Mouse (Mus musculus) cerebellum, adult (tissue): ENCODE measurements around the gene Fbxo3.
A peak's percentile ranks its signal among the peaks of the same experiment; 100 is the strongest.
"Not testable (repeated sequence)": the region's sequence is repeated elsewhere in the genome, so short reads cannot be mapped to it uniquely, and the experiment has no call there.

ENCODE experiments used
- ATAC-seq: cut with Nextera tagmentation; 2 replicates; pipeline ENCODE4 v1.9.2; 2017; ENCODE audit warnings: mild to moderate bottlenecking, moderate library complexity, mixed read lengths; ENCODE audit not compliant: insufficient number of reproducible peaks, low FRiP score, low TSS enrichment

Gene Fbxo3

DNA sequence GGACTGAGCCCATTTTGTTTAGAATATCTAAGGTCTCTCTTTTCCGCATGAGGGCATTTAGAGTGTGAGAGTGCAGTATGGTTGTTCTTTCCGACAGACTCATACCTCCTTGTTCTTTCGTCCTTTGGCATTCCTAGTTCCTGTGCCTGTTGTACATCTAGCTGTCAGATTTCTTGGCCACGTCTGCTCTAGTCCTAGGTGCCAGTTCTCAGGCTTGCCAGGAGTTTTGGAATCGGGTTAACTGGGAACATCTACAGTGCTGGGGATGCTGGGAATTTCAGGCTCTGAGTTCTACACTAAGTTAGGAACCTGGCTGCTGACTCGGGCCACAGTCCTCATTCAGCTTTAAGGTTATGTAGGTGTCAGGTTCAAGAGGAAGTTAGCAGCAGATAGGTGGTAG lies 8.1 kb downstream of the Fbxo3 start:
- ATAC-seq, result peak; percentile 51; the same call in 1 of the 2 replicates

DNA sequence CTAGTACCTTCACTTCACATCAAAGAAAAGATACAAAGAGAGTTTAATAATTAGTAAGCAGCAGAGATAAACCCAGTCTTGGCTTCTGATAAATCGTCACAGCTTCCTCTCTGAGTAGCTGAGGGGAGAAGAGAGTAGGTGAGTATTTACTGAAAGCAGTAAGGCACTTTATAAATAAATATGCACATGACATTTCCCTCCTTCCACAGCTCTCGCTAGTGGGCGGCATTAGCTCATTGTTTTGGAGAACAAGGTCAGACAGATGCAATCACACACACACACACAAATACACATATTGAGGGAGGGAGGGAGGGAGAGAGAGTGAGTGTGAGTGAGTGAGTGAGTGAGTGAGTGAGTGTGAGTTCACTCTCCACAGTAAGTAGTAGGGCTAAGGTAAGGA lies 8.8 kb downstream of the Fbxo3 start:
- ATAC-seq, result no peak

DNA sequence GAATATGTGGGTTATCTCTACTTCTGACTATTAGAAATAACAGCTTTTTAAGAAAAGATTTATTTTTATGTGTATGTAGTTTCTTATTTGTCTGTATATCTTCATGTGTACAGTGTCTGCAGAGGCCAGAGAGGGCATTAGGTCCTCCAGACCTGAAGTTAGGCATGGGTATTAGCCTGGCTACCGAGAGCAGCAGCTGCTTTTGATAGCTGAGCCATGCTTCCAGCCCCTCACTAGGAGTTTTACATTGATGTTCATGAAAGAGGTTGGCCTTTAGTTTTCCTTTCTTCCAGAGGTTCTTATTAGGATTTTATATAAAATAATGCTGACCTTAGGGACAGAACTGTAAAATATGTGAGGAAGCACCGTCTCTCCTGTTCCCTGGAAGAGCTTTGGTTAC lies 10.7 kb downstream of the Fbxo3 start:
- no peak for ATAC-seq

DNA sequence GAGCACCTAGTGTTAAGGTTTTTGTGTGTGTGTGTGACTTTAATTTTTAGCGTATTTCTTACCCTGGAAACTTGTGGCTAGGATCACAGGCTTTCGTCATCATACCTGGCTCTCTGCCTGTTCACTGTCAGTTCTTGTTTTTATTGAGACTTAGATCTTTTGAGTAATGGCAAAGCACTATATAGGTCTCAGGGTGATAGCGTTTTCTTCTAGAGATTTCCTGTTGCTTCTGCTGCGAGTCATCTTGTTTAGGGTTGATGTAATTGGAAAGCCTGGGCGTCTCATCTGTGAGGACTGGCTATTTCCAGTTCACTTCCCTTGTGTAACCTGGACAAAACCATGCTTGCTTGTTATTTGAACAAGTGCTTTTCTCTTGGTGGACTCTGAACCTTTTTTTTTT lies 14.1 kb downstream of the Fbxo3 start:
- ATAC-seq, result 0 out of 2 replicates have a peak, but pooled peaks have one; percentile 52

DNA sequence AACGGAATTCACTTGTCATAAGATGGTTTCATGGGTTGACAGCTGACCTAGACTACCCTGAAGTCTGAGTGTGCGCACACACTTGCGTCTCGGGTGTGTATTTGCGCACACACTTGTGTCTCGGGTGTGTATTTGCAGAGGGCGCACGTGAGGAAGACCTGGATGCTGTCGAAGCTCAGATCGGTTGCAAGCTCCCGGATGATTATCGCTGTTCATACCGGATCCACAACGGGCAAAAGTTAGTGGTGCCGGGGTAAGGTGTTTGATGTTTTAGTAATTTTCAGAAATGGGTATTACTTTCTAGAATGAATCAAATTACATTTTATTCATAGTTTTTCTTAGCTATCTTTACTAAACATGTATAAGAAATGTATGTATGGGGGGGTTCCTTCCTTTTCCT lies 15.2 kb downstream of the Fbxo3 start:
- ATAC-seq, result no peak

DNA sequence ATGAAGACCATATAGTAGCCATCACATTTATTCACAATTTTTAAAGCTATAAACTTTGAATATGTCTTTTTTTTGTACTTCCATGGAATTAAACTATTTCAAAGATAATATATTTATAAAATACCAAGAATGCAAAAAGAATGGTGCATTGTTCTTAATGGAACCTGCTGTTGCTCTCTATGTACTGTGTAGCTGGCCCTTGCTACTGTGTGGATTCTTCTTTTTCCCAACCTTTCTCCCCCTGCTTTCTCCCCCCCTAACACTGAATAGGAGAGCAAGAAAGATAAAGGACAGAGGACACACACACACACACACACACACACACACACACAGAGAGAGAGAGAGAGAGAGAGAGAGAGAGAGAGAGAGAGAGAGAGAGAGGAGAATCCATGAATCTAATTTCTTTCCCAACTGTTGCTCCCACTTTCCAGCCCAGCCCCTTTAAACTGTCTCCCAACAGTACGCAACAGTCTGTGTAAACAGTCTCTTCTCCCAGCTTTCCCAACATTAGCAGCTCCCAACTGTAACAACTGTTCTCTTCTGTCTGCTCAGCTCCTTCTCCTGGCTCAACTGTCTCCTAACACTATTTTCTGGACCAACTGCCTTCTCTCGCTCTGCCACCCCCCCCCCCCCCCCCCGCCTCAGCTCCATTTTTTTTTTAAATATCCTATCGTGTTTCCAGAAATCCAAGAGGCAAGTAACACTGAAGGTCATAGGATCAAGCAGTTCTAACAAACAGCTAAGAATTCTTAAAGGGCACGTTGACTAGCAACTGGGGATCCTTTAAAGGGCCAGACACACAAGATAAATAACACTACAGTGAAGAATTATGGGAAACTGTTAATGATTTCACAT lies 16.3 kb downstream of the Fbxo3 start:
- no peak for ATAC-seq

DNA sequence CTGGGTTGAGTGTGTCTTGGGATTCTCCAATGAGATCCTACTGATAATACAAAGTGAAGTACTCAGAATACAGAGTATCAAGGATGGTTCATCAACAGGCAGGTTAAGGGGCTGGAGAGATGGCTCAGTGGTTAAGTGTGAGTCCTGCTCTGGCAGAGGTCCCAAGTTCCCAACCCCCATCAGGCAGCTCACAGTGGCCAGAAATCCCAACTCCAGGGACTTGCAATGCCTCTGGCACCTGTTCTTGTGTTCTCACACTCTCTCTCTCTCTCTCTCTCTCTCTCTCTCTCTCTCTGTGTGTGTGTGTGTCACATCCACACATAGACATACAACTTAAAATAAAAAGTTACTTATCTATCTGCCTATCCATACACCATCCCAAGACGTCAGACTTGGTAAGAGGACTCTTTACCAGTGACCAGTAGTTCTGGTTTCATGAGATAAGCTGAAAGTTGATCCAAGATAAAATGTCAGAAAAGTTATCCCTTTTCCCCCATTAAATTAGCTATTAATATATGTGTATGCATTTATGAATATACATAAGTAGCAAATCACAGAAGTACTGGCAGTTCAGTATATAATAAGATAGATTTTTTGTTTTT lies 17.1 kb downstream of the Fbxo3 start:
- no peak for ATAC-seq

DNA sequence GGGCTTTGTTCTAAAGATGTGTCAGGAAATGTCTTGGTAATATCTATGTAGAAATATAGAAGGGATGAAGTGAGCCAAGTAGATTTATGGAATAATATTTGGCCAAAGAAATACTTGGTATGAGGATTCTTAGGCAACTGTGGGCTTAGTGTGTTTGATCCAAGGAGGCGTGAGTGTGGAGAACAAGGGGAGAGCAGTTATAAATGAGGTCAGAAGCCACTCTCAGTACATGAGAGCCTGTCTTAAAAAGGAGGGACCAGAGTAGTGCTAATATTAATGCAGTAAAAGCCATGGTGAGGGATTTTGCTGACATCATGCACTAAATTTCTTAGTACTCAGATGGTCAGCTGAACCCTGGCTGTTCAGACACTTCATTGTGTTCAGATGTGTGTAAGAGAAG lies 30.9 kb downstream of the Fbxo3 start:
- no peak for ATAC-seq

DNA sequence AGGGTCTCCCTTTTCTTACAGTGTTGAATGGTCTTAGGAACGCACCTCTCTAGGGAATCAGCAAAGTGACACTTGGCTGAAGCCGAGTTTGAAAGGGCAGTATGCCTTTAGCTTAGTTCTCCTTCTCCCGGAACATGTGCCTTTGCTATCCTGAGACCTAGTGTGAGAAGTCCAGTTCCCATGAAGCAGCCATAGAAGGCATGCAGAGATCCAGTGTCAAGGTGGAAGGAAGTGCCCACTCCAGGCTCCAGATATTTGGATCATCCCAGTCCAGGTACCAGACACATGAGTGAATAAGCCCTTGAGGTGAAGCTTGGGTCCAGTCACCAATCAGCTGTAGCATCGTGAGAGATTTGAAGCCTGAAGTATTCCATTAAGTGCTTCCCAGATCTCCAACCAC lies 31.4 kb downstream of the Fbxo3 start:
- no peak for ATAC-seq

DNA sequence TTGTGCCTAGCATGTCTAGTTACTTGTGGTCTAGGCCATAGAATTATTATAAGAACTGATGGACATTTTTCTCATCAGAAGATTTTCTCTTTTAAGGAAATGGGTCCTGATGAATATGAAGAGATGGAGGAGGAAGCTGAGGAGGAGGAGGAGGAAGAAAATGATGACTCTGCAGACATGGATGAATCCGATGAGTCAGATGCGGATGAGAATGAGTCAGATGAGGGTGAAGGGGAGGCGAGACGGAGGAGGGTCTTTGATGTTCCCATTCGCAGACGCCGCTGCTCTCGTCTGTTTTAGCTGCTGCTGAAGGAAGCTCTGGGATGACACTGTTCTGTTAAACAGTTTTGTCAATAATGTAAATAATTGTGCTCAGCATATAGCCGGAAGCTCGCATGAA lies 32.3 kb downstream of the Fbxo3 start:
- ATAC-seq, result no peak

DNA sequence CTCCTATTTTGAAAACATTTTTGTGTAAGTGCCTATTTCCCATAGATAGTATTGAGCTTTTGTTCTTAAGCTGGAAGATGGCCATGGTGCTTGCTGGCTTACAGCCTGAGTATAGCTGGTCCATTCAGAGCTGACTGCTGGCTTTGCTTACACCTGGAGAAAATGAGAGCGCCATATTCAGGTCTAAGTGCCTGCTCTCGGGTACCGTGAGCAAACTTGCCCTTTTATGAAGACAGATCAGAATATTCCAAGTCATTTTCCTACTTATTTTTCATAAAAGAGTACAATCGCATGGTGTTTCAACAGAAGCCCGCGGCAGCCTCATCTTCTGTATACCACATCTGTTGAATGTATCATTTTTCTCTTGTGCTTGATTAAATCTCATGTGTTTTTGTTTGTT lies 33.5 kb downstream of the Fbxo3 start:
- no peak for ATAC-seq

DNA sequence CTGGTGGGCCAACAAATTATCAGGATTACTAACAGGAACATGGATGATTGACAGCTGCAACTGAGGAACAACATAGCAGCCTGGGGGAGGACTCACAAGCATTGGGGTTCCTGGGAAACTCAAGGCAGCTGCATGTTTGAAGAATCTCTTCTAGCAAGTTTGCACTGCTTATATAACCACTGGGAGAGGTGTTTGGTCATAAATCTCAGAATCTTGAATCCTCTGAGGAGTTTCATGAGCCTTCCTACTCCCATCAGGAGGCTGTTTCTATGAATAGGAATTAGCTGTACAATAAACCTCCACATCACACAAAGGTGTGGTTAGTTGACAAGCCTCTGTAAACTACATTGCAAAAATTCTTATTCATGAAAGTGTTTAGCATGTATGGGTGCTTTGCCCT lies 35.1 kb downstream of the Fbxo3 start:
- ATAC-seq, result no peak

DNA sequence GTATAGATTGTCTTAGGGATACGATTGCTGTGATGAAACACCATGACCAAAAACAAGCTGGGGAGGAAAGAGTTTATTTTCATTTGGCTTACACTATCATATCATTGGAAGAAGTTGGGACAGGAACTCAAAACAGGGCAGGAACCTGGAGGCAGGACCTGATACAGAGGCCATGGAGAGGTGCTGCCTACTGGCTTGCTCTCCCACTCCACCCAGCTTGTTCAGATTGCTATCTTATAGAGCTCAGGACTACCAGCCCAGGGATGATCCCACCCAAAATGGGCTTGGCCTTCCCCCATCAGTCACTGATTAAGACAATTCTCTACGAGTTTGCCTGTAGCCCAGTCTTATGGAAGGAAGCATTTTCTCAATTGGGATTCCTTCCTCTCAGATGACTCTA lies 36.6 kb downstream of the Fbxo3 start:
- no peak for ATAC-seq

DNA sequence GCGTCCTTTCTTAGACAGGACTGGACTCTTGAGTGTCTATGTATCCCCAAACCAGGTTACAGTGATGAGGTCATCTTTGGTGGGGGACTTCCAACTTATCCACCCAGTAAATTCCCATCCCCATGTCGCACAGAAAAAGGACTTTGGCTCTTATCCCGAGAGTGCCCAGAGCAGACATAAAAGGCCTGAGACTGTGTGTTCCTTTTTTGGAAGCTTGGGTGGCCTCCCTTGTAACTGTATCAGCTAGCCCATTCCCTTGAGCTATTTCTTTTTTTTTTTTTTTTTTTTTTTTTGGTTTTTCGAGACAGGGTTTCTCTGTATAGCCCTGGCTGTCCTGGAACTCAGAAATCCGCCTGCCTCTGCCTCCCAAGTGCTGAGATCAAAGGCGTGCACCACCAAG lies 38.0 kb downstream of the Fbxo3 start, which contains the start of gene Gm10912:
Gene Gm10912, plus strand, starts transcription at position 301 of the 400 bp plus-strand sequence.
- not testable (repeated sequence) for ATAC-seq

DNA sequence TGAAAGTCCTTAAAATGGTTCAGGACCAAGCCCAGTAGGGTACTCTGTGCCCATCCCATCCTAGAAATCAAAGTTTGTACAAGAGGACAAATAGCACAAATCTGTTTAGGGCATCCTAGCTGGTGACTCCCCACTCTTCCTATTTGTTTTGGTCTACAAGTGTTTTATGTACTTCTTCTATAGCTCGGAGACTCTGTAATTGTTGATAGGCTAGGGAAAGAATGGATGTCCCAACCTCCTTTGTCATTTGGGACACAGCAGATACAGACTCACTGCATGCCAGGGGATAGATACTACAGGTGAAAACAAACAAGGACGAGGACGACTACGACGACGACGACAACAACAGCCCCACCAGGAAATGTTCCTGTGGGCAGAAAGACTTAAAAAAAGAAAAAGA lies 40.9 kb downstream of the Fbxo3 start, which contains the start of gene Gm10799:
Gene Gm10799, minus strand, starts transcription at position 101 of the 400 bp plus-strand sequence.
- not testable (repeated sequence) for ATAC-seq

DNA sequence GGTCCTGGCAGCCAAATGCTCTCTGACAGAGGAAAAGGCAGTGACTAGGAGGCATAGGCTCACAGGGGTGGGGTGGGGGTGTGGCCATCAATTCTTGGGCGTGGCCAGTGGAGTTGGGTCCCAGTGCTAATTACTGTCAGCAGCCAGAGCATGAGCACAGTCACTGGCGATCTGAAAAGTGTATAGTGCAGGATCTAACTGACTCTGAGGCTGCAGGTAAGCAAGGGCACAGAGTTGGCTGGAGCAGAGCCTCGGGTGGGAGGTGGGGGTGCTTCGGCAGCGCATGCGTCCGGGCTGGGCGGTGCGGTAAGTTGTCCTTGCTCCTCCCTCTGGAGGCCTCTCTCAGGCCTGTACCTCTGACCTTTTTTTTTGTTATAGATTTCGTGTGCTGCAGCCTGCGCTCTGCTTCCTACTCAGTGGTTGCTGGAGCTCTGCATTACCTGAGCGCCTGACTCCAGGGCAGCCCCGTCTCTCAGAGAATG lies 42.2 kb downstream of the Fbxo3 start, which contains the start of gene Cd59b:
Gene Cd59b, plus strand, starts transcription at position 146 of the 482 bp plus-strand sequence.
- peak; percentile 85 for ATAC-seq

DNA sequence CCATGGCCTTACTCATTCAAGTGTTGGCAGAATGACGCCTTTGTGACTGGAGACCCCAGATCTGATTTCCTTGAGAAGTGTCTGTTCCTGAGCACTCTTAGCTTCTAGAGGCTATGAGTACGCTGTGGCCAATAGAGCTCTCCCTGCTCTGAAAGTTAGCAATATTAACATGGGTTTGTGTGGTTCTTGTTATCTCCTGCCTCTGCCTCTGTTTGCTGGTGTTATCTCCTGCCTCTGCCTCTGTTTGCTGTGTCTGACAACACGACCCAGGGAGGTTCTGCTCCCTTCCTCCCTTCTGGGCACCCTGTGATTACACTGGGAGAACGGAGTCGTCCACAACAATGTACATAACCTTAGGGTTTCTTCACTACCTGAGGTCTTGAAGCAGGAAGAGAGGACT lies 50.8 kb downstream of the Fbxo3 start:
- ATAC-seq, result not testable (repeated sequence)

DNA sequence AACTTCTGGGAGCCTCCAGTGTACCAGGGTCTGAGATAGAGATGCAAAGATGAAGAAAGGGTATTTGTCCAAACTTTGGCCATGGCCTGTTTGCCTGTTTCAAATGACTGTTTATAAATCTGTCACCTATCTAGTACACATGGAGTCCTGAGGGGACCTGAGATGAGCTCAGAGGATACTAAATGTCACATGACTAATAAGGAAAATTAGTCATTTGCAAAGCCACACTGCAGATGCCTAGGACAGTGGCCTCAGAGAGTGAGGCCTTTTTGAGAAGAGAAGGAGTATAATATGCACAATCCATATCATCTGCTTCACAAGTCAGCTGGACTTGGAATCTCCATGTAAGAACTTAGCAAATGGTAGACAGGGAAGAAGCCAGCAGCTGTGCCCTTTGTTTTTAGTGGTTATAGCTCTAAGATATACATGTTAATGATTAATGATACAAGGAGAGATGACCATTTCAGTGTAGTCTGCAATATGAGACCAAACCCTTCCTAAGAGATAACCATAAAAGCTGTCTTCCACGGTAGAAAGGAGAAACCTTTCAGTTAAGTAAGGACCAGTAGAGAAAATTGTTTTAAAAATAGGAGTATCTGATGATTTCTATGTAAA lies 54.0 kb downstream of the Fbxo3 start:
- ATAC-seq, result not testable (repeated sequence)

DNA sequence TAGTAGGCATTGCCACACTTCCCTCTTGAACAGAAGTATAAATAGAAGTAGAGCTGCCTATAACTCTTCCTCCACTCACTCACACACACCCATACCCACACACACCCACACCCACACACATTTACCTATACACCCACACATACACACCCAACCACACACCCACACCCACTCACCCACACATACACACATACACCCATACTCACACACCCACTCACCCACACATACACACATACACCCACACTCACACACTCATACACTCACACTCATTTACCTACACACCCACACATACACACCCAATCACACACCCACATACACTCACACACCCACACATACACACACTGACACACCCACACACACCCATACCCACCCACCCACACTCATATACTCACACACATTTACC lies 55.0 kb downstream of the Fbxo3 start:
- no peak for ATAC-seq

DNA sequence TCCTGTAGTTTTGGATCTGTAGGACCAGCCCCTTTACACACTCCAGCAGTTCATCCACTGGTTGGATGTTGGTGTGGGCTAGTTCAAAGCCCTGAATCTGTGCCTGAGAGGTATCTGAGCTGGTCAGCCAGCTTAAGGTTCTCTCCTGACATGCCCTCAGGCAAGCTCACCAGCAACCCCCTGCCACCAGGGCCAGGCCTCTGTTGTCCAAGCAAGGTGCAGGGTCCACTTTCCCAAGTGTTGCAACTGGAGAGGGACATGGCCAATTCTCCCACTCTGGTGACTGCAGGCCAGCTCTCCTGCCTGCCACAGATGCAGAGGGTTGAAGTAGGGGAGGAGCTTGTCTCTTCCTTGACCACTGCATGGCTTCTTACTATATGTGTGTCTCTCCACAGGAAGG lies 56.5 kb downstream of the Fbxo3 start:
- ATAC-seq, result not testable (repeated sequence)

DNA sequence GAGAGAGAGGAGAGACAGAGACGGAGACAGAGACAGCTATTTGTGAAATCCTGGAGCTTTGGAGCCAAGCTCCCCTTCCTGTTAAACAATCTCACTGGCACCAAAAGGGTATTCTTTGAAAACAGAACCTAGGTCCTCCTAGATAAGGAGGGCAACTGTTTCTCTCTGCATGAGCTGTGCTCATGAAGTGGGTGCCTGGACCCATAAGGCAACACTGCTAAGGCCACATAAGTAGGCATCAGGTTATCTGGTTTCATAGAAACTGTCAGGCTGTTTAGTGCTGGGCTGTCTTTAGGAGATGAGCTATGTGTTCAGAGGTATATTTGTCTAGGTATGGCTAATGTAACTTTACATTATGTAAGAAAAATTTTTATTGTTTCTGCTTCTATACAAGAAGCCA lies 60.0 kb downstream of the Fbxo3 start:
- ATAC-seq, result not testable (repeated sequence)
